Mouse (Mus musculus) hindlimb bud, embryonic 11.5 days (tissue): ENCODE measurements around the gene Tmem88b.

ENCODE experiments used
- DNase-seq: peaks from one replicate; pipeline ENCODE4 v3.0.0-alpha.2; 2012; ENCODE audit warnings: low read depth, low spot score; ENCODE audit errors: extremely low spot score

The Tmem88b gene

GRCm38 (mm10) chr4:155785819-155786218 is at the start of gene Tmem88b:
TSS of gene Tmem88b (minus strand) at chr4:155785874.
- no peak for DNase-seq

DNA sequence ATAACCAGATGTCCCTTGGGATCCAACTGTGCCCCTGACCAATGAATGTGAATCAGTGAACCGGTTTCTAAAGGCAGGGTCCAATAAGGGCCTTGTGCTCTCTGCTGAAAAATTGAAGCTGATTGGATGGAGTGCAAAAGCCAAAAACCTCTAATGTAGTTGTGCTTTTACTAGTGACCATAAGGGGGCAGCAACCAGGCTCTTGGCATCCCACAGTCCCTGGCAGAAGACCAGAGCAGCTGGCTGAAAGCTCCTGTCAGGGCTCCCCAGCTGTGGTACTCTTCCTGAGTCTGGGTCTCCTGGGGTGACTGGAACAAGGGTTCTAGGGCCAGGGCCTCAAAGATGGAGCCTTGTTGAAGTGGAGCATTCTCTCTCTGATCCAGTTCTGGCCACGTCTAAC is 48.2 kb upstream of the Tmem88b start:
- DNase-seq: peak; percentile 61

DNA sequence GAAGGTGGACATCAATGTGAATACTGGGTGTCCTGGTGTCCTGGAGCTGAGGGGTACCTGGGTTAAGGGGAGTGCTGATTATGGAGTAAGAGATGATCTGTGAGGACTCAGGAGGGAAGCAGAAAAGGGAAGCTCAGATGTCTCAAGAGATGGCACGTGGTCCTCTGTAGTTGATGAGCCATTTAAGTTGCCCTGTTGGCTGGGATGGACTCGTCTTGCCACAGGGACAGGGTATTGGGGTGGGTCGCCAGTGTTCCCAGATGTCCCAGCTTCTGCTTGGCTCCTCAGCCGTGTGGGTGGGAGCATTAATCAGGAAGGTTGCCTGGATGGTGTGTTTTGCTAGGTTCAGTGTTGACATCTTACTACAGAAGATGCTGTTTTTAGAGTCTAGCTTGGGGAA is 47.6 kb upstream of the Tmem88b start:
- DNase-seq: no peak

GRCm38 (mm10) chr4:155832321-155832720 is 46.6 kb upstream of the Tmem88b start:
- no peak for DNase-seq

GRCm38 (mm10) chr4:155831831-155832230 is 46.2 kb upstream of the Tmem88b start:
- DNase-seq: no peak

DNA sequence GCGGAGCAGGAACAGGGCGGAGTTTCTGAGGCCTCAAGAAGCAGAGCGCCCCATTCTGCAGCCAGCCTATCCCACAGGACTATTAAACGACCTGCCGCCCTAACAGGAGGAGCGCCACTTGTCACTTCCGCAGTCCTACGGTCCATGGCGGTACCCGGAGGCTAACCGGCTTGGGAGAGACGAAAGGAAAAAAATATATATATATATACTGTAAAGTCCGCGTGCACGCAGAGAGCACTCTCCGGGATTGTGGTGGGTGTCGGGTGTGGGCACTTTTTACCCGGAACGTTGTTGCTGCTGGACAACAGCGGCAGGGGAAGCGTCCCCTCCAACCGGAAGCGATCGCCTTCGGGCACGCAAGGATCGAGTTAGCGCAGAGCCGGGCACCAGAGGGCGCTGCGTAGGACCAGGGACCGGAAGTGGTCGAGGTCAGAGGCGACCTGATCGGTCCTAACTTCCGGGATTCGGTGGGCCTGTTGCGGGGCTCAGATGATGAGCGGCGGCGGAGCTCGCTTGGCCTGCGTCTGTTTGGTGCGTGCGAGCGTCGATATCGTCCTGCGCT is 45.6 kb upstream of the Tmem88b start, which contains the start of gene Aurkaip1:
Gene Aurkaip1, plus strand, starts transcription at position 68 of the 562 bp plus-strand sequence.
- peak; percentile 94 for DNase-seq

DNA sequence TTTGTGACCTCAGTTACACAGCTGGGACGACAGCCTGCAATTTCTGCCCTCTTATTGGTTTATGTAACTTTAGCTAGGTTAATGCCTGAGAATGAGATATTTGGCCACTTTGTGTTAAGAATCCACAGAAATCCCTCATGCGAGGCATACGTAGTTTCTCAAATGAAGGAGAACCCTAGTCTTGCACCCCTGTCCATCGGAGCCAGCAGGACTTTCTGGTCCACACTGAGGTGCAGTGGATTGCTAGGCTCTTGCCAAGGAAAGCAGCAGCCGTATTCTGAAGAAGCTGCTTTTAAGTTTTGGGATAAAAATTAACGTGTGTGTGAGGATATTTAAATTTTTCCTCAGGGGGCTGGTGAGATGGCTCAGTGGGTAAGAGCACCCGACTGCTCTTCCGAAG is 44.9 kb upstream of the Tmem88b start:
- no peak for DNase-seq

- DNase-seq: no peak
Observed at GRCm38 (mm10) chr4:155829866-155830265, 44.2 kb upstream of the Tmem88b start.

DNA sequence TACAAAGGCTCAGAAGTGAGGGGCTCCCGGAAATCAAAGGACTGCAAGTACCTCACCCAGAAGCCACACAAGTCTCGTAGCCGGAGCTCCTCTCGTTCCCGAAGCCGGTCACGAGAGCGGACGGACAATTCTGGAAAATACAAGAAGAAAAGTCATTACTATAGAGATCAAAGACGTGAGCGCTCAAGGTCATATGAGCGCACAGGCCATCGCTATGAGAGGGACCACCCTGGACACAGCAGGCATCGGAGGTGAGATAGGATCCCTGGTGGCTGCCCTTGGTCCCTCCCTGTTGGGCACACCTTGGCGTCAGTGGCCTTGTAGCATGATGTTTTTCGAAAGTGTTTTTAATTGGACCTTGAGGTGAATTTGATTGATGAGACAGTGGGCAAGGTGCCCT is 37.8 kb upstream of the Tmem88b start:
- DNase-seq: no peak

- no peak for DNase-seq
Observed at GRCm38 (mm10) chr4:155821025-155821424, 35.4 kb upstream of the Tmem88b start.

- no peak for DNase-seq
Observed at GRCm38 (mm10) chr4:155817533-155817932, 31.9 kb upstream of the Tmem88b start.

- DNase-seq: no peak
Observed at GRCm38 (mm10) chr4:155812665-155813181, 27.0 kb upstream of the Tmem88b start.

DNA sequence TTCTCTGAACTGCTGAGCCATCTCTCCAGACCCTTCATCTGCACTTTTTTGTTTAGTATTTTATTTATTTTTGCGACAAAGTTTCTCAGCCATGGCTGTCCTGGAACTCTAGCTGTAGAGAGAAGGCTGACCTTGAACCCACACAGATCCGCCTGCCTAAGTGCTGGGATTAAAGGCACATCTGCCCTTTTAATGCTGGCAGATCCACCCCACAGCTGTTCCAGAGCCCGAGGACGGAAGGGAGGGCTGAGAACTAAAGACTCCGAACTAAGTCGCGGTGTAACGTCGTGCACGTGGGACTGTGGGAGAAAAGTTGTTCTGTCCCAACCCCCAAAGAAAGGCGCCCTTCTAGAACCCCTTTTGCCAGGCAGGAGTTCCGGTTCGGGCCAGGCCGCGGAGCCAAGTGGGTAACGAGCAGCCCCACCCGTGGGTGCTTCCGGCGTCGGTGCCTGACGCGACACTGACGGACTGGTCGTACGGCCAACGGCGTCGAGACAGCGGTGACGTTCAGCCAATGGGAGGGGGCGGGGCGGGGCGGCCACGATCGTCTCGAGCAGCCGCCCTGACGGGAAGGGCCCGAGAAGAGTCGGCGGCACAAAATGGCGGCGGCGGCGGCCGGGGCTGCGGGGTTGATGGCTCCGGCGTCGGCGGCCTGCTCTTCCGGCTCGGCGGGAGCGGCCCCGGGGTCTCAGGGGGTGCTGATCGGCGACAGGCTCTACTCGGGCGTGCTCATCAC is 26.4 kb upstream of the Tmem88b start, which contains the start of gene Ccnl2:
Gene Ccnl2, plus strand, starts transcription at position 561 of the 736 bp plus-strand sequence.
- DNase-seq: peak; percentile 58

- no peak for DNase-seq
Observed at GRCm38 (mm10) chr4:155807841-155808240, 22.2 kb upstream of the Tmem88b start.

DNA sequence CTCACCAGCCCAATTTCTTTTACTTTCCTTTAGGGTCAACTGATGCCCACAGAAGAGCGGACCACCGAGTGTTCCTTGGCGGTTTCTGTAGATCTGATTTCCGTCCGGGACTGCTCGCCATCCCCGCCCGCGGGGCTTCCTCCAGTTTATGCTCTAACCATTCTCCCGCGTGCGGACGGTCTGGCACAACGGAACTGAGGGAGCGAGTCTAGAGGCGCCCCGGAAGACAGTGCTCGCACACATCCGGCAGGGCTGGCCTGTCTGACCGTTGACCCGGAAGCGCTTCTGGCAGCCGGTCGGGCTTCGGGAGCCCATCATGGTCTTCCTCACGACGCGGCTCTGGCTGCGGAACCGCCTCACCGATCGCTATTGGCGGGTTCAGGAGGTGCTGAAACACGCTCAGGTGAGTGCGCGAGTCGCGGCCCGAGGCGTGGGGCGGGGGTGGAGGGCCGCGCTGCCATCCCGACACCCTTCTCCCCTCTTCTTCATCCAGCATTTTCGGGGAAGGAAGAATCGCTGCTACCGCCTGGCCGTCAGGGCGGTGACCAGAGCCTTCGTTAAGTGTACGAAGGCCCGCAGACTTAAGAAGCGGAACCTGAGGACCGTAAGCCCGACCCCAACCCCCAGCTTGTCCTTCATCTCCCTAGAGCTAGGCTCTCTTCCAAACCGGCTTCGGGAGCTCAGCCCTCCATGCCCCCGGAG is 17.8 kb upstream of the Tmem88b start:
- peak; percentile 81 for DNase-seq

DNA sequence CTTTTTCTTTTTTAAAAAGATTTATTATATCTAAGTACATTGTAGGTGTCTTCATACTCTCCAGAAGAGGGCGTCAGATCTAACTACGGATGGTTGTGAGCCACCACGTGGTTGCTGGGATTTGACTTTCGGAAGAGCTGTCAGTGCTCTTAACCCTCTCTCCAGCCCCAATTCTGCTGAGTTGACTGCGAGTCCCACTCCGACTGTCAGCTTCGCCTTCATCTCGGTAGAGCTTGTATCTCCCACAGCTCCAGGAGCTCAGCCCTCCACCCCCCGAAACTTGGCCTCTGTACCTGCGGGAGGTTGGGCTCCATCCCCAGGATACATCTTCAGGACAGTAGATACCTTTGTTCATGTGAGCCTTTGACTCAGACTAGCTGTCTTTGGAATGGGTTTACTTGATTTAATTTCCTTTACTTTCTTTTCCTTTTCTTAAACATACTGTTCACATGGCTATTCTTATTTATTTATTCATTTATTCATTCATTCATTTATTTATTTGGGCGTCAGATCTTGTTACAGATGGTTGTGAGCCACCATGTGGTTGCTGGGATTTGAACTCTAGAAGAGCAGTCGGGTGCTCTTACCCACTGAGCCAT is 17.2 kb upstream of the Tmem88b start, which contains the start of gene Mrpl20:
Gene Mrpl20, plus strand, starts transcription at position 138 of the 599 bp plus-strand sequence.
- no peak for DNase-seq

DNA sequence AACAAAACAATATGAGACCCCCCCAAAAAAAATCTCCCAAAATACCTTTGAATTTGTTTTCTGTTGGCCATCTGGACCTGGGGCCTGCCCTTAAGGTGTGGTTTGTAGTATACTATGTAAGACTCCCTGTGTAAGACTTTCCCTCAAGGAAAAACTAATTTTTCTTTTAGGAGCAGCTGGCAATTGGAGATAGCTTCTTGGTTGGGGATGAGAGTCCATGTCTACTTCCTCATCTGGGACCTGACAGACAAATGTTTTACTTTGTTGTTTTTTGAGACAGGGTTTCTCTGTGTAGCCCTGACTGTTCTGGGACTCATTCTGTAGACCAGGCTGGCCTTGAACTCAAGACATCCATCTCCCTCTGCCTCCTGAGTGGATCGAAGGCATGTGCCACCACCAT is 16.4 kb upstream of the Tmem88b start:
- DNase-seq: no peak

GRCm38 (mm10) chr4:155793730-155794129 is 8.1 kb upstream of the Tmem88b start:
- DNase-seq: no peak

DNA sequence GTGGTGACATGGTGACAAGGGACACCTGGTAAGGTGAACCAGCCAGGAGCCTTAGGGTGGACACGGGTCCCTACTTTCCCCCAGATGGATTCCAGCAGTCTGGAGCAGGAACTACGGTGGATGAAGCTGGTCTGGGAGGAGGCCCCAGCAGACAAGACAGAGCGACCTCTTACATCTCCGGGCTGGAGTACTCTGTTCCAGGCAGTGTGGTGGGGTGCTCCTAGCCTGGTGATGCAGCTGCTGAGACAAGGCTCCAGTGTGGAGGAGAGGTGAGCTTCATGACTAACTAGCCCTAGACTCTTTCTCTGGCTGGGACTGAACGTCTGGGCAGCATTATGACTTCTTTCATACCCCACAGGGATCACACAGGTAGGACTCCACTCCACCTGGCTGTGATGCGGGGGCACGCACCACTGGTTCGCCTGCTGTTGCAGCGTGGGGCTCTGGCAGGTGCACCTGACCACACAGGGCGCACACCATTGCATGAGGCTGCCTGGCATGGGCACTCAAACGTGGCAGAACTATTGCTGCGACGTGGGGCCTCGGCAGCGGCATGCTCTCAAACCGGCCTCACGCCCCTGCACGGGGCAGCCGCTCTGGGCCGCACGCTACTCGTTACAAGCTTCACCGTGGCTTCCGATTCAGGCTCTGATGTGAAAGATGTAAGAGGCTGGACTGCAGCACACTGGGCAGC is 5.7 kb upstream of the Tmem88b start:
- no peak for DNase-seq

- DNase-seq: no peak
Observed at GRCm38 (mm10) chr4:155790650-155791161, 5.0 kb upstream of the Tmem88b start.
